In the genomic region with DNA sequence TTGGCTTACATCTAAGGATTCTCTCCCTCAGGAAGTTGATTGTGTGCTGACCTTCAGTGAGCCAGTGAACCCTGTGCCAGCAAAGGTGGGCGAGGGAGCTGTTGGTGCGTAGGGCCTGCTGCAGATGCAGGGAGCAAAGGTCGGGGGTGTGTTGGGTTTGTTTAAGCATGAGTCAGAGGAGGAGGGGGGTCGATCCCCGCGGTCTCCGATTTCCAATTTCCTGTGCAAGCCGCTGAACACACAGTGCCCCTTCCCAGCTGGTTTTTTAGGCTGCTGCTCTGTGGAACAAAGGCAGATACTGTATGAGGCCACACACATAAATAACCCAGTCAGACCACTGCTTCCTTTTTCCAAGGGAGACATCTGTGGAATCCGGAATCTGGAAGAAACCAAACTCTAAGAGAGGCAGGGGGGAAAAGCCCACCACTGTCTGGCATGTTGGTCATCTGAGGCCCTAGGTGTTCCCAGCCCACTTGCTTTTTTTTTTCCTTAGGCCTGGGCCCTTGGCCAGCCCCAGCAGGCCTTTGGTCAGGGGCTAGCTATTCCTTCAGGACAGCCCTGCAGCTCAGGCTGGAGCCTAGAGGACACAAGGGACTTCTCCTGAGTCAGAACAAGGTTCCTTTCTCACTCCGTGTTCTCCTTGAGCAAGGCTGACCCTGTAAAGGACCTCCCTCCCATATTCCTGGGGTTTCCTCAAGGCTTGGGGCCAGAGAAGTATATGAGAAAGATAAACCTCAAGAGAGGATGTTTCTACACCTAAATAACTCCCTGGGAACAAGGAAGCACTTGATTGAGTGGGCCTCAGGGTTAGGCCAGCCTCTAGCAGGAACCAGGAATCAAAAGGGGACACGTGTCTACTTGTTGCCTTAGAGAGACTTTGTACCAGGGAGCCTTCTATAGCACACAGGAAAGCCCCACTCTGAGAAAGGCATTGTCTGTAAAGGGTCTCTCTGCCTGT, we compare ENCODE assay signal across 8 mouse cellular contexts.
DNase-seq lines count a peak whose midpoint lies in the region; ATAC-seq and TF ChIP-seq lines count a peak whose summit lies in the region.

No protein-coding gene starts in this region.

- no peaks in the 10 kb centered on the region for H3K79me2 ChIP-seq in heart, adult 2 months (replicated peaks; ENCODE audit: control insufficient read depth, insufficient read depth, low read length)

- H3K27me3 ChIP-seq in heart, adult 2 months (ENCODE audit: control insufficient read depth, insufficient read depth, low read length) = no peaks in the 10 kb centered on the region
- H3K27me3 ChIP-seq in intestine, postnatal 0 days (replicated peaks; ENCODE audit: control insufficient read depth, insufficient read depth, low read length) = no peaks in the 10 kb centered on the region
- H3K27me3 ChIP-seq in liver, embryonic 15.5 days = no peaks in the 10 kb centered on the region
- H3K27me3 ChIP-seq in neural tube, embryonic 14.5 days (ENCODE audit: control insufficient read depth, insufficient read depth, low read length) = no peaks in the 10 kb centered on the region

- peak; percentile 48 for DNase-seq in right cerebral cortex, postnatal 14 days
- no peak for DNase-seq in right cerebral cortex, postnatal 36 days (ENCODE audit: low spot score in 2 of 2)
- DNase-seq in embryo, embryonic 11.5 days (ENCODE audit: low read depth, low spot score) = peak; percentile 88
- peak; percentile 76 to 78 for DNase-seq in heart, adult 2 months
- no peak for DNase-seq in spleen, postnatal 10 days (ENCODE audit: low spot score in 2 of 2)

- peak; percentile 27 for TF ChIP-seq POLR2A in heart, adult 2 months (IDR thresholded peaks at IDR 0.05; ENCODE audit: insufficient read depth, low read depth, low read length)

- H3K36me3 ChIP-seq in heart, adult 2 months (ENCODE audit: control insufficient read depth, insufficient read depth, low read length) = peaks cover 3% of the 10 kb centered on the region; the same call in 1 of the 2 replicates
- H3K36me3 ChIP-seq in intestine, postnatal 0 days (ENCODE audit: control insufficient read depth, insufficient read depth) = no peaks in the 10 kb centered on the region
- no peaks in the 10 kb centered on the region for H3K36me3 ChIP-seq in liver, embryonic 15.5 days (replicated peaks)
- H3K36me3 ChIP-seq in neural tube, embryonic 14.5 days (ENCODE audit: control insufficient read depth, insufficient read depth, low read length) = no peaks in the 10 kb centered on the region

- no peak for TF ChIP-seq CTCF in heart, adult 2 months (IDR thresholded peaks at IDR 0.05)
- no peak for TF ChIP-seq CTCF in intestine, postnatal 0 days (IDR thresholded peaks at IDR 0.05; ENCODE audit: low read depth)

- H3K4me1 ChIP-seq in heart, adult 2 months (ENCODE audit: control insufficient read depth, insufficient read depth, low read length) = peaks cover 40% of the 10 kb centered on the region
- peaks cover 31% of the 10 kb centered on the region; the same call in 1 of the 2 replicates for H3K4me1 ChIP-seq in intestine, postnatal 0 days (replicated peaks; ENCODE audit: control insufficient read depth, insufficient read depth, low read length)
- H3K4me1 ChIP-seq in liver, embryonic 15.5 days (replicated peaks) = peaks cover 67% of the 10 kb centered on the region
- H3K4me1 ChIP-seq in neural tube, embryonic 14.5 days (ENCODE audit: control insufficient read depth, insufficient read depth, low read length) = peaks cover 16% of the 10 kb centered on the region

- 0 out of 2 replicates have a peak overlapping the region, but pooled peaks have one; percentile 1 for H3K4me2 ChIP-seq in intestine, postnatal 0 days (replicated peaks; ENCODE audit: low read depth)
- no peak overlapping the region for H3K4me2 ChIP-seq in liver, embryonic 15.5 days
- H3K4me2 ChIP-seq in neural tube, embryonic 14.5 days (ENCODE audit: low read depth, low read length) = peak overlapping the region; percentile 27; the same call in 1 of the 2 replicates

- no peaks in the 10 kb centered on the region for H3K9me3 ChIP-seq in intestine, postnatal 0 days (ENCODE audit: control insufficient read depth)
- no peaks in the 10 kb centered on the region for H3K9me3 ChIP-seq in liver, embryonic 15.5 days (replicated peaks)
- no peaks in the 10 kb centered on the region for H3K9me3 ChIP-seq in neural tube, embryonic 14.5 days (ENCODE audit: control insufficient read depth, low read length)

- intact Hi-C loops in heart, adult 2 months (cut with DNase I) = loop anchor here (1.0 to 2.0 kb wide), 3 partner anchors 21 to 90 kb away; no protein-coding TSS in a partner anchor

- H3K9ac ChIP-seq in heart, adult 2 months (ENCODE audit: low read depth, low read length) = no peak overlapping the region
- H3K9ac ChIP-seq in intestine, postnatal 0 days (ENCODE audit: low read depth, low read length) = peak overlapping the region; percentile 5; the same call in 1 of the 2 replicates
- no peak overlapping the region for H3K9ac ChIP-seq in liver, embryonic 15.5 days
- peak overlapping the region; percentile 39; the same call in 1 of the 2 replicates for H3K9ac ChIP-seq in neural tube, embryonic 14.5 days (replicated peaks; ENCODE audit: low read depth, low read length)

- peak; percentile 43; the same call in 1 of the 2 replicates for TF ChIP-seq EP300 in heart, adult 2 months (IDR thresholded peaks at IDR 0.05; ENCODE audit: insufficient read depth, low read depth, low read length)

- 19% methylated on average over 11 of the region's 11 CpGs for WGBS in heart, adult 2 months
- WGBS in intestine, postnatal 0 days = under 1% methylated on average over 11 of the region's 11 CpGs
- WGBS in liver, embryonic 15.5 days (ENCODE audit: insufficient replicate concordance) = 23% methylated on average over 11 of the region's 11 CpGs
- WGBS in neural tube, embryonic 14.5 days = 2% methylated on average over 11 of the region's 11 CpGs

- no peak overlapping the region for H3K4me3 ChIP-seq in heart, adult 2 months
- H3K4me3 ChIP-seq in intestine, postnatal 0 days (ENCODE audit: low read depth, low read length) = no peak overlapping the region
- no peak overlapping the region for H3K4me3 ChIP-seq in liver, embryonic 15.5 days (replicated peaks)
- no peak overlapping the region for H3K4me3 ChIP-seq in neural tube, embryonic 14.5 days (ENCODE audit: low read depth, low read length)

- peak overlapping the region; percentile 91 for H3K27ac ChIP-seq in heart, adult 2 months
- peak overlapping the region; percentile 94 for H3K27ac ChIP-seq in intestine, postnatal 0 days (ENCODE audit: low read depth, low read length)
- peak overlapping the region; percentile 90 for H3K27ac ChIP-seq in liver, embryonic 15.5 days (replicated peaks)
- H3K27ac ChIP-seq in neural tube, embryonic 14.5 days (ENCODE audit: low read depth, low read length) = peak overlapping the region; percentile 97

- ATAC-seq in intestine, postnatal 0 days = peak; percentile 59
- ATAC-seq in liver, embryonic 15.5 days (ENCODE audit: insufficient read depth) = peak; percentile 27; the same call in 1 of the 2 replicates
- peak; percentile 92 for ATAC-seq in neural tube, embryonic 14.5 days (ENCODE audit: low read depth)

Comparison
In these comparisons a context has a peak if more than half of its experiments do, and no peak if none do; other contexts are left out.
1. DNase-seq: peak in right cerebral cortex, postnatal 14 days (single experiment), embryo, embryonic 11.5 days (single experiment) and heart, adult 2 months (2 of 2); none in right cerebral cortex, postnatal 36 days (0 of 2) and spleen, postnatal 10 days (0 of 2).
2. H3K9ac ChIP-seq: peak in intestine, postnatal 0 days (single experiment) and neural tube, embryonic 14.5 days (single experiment); none in heart, adult 2 months (single experiment) and liver, embryonic 15.5 days (single experiment).
3. ATAC-seq: peak in every context shown above with its lines; median percentile 92 in neural tube, embryonic 14.5 days; 59 in intestine, postnatal 0 days; 27 in liver, embryonic 15.5 days.
4. Peak in every context shown above with its lines, with median percentiles within 50 percentile points of each other: H3K27ac ChIP-seq.